In the genomic region with DNA sequence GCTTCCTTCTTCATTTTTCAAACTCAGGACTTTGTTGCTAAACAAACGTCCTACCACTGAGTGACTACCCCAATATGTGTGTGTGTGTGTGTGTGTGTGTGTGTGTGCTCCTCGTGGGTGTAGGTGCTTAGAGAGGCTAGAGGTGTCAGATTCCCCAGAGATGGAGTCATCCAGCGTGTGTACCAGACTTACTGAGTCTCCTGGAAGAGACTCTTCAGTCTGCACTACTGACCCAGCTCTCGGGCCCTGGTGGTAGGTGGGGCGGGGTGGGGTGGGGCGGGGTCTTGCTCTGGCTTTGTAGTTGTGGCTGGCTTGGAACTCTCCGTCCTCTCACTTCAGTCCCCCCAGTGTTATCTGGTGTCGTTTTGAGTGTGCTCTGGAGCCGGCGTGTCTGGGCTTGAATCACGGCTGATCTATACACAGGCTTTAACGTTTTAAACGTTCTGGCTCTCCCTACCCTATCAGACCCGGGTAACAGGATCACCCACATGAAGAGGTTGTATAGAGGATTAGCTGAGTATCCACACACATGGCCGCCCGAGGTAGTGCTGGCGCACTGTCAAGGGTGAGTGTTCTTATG, we compare ENCODE assay signal across 17 mouse cellular contexts. TPM values are rescaled to one million over a fixed set of nuclear protein-coding genes. Genes with fewer than 3 reads are reported as not detected.
DNase-seq lines count a peak whose midpoint lies in the region; ATAC-seq and TF ChIP-seq lines count a peak whose summit lies in the region.
"Had no signal": no experiment of that assay in that cellular context is flagged by ENCODE, and none has a peak within 500 bp of the region (broad histone marks: within the 10 kb centered on the region; RNA-seq: fewer than 3 reads in every experiment).

No protein-coding gene starts in this region.

- H3K4me1 ChIP-seq in heart, embryonic 16.5 days (ENCODE audit: control insufficient read depth, insufficient read depth, low read length): peaks cover 23% of the 10 kb centered on the region
- peaks cover 9% of the 10 kb centered on the region for H3K4me1 ChIP-seq in stomach, embryonic 14.5 days (ENCODE audit: control insufficient read depth, insufficient read depth, low read length)
- H3K4me1 ChIP-seq in stomach, postnatal 0 days (replicated peaks; ENCODE audit: control insufficient read depth, insufficient read depth): no peaks in the 10 kb centered on the region
- H3K4me1 ChIP-seq in embryonic facial prominence, embryonic 11.5 days (ENCODE audit: control insufficient read depth, insufficient read depth, low read length): 0 out of 2 replicates have a peak, but pooled peaks cover 3% of the 10 kb centered on the region

- H3K9me3 ChIP-seq in heart, embryonic 16.5 days (replicated peaks; ENCODE audit: control insufficient read depth, low read length): no peaks in the 10 kb centered on the region
- no peaks in the 10 kb centered on the region for H3K9me3 ChIP-seq in stomach, embryonic 14.5 days (ENCODE audit: control insufficient read depth, low read depth, low read length)
- no peaks in the 10 kb centered on the region for H3K9me3 ChIP-seq in stomach, postnatal 0 days (ENCODE audit: control insufficient read depth, low read length)
- H3K9me3 ChIP-seq in embryonic facial prominence, embryonic 11.5 days (replicated peaks; ENCODE audit: control insufficient read depth, low read length): no peaks in the 10 kb centered on the region
- H3K9me3 ChIP-seq: G1E; kidney, embryonic 15.5 days had no signal

- TF ChIP-seq EP300 in stomach, postnatal 0 days (optimal IDR thresholded peaks at IDR 0.05): no peak

- DNase-seq in heart, adult 8-10 months (ENCODE audit: low spot score): no peak
- DNase-seq in stomach, postnatal 0 days (ENCODE audit: low spot score): no peak
- DNase-seq in embryonic facial prominence, embryonic 11.5 days (ENCODE audit: low spot score): peak; percentile 24
- DNase-seq in frontal cortex, adult 2 months (ENCODE audit: extremely low spot score in 1 of 2, low spot score in 1 of 2): no peak
- DNase-seq: cerebellum, adult 11-12 months; gastrocnemius, postnatal 25 days; left cerebral cortex, postnatal 4 days; retina, postnatal 1 day; spleen, adult 18-20 months; thymus, adult 18-20 months had no signal

- peak overlapping the region; percentile 15 for H3K4me2 ChIP-seq in heart, embryonic 16.5 days (ENCODE audit: low read depth, low read length)
- no peak overlapping the region for H3K4me2 ChIP-seq in stomach, embryonic 14.5 days (replicated peaks; ENCODE audit: low read depth, low read length)
- no peak overlapping the region for H3K4me2 ChIP-seq in stomach, postnatal 0 days (replicated peaks; ENCODE audit: low read depth)
- H3K4me2 ChIP-seq in embryonic facial prominence, embryonic 11.5 days (ENCODE audit: low read depth, low read length): no peak overlapping the region
- H3K4me2 ChIP-seq: kidney, embryonic 15.5 days had no signal

- TF ChIP-seq CTCF in stomach, postnatal 0 days (IDR thresholded peaks at IDR 0.05; ENCODE audit: low read depth): no peak

- WGBS in heart, embryonic 16.5 days: 16% methylated on average over 17 of the region's 17 CpGs
- WGBS in stomach, embryonic 14.5 days: 19% methylated on average over 17 of the region's 17 CpGs
- 24% methylated on average over 17 of the region's 17 CpGs for WGBS in stomach, postnatal 0 days
- 44% methylated on average over 17 of the region's 17 CpGs for WGBS in embryonic facial prominence, embryonic 11.5 days

- ATAC-seq in heart, embryonic 16.5 days (replicated peaks; ENCODE audit: extremely low read depth, insufficient read depth, low FRiP score): peak; percentile 29; the same call in 1 of the 2 replicates
- no peak for ATAC-seq in stomach, embryonic 14.5 days (ENCODE audit: insufficient number of reproducible peaks, insufficient read depth, low FRiP score, low read depth)
- no peak for ATAC-seq in stomach, postnatal 0 days (ENCODE audit: low FRiP score, low TSS enrichment)
- no peak for ATAC-seq in embryonic facial prominence, embryonic 11.5 days (replicated peaks; ENCODE audit: insufficient number of reproducible peaks, low FRiP score, low TSS enrichment, low read depth)
- ATAC-seq in megakaryocyte, adult 5-6 weeks (ENCODE audit: poor library complexity, severe bottlenecking): no peak
- ATAC-seq: activated CD4-positive, CD25-positive, alpha-beta regulatory T cell, adult 4 months; forebrain, embryonic 14.5 days had no signal

- no peak overlapping the region for H3K4me3 ChIP-seq in heart, embryonic 16.5 days (ENCODE audit: low read length)
- no peak overlapping the region for H3K4me3 ChIP-seq in stomach, embryonic 14.5 days (ENCODE audit: low read depth, low read length)
- H3K4me3 ChIP-seq in stomach, postnatal 0 days (ENCODE audit: low read depth, low read length): no peak overlapping the region
- H3K4me3 ChIP-seq in embryonic facial prominence, embryonic 11.5 days (ENCODE audit: low read depth, low read length): no peak overlapping the region
- H3K4me3 ChIP-seq: kidney, embryonic 15.5 days had no signal

- 0 out of 2 replicates have a peak, but pooled peaks cover under 1% of the 10 kb centered on the region for H3K36me3 ChIP-seq in heart, embryonic 16.5 days (ENCODE audit: control insufficient read depth, insufficient read depth)
- peaks cover 6% of the 10 kb centered on the region; the same call in 1 of the 2 replicates for H3K36me3 ChIP-seq in stomach, embryonic 14.5 days (ENCODE audit: control insufficient read depth, insufficient read depth, low read length)
- H3K36me3 ChIP-seq in stomach, postnatal 0 days (ENCODE audit: control insufficient read depth, insufficient read depth, low read length): no peaks in the 10 kb centered on the region
- H3K36me3 ChIP-seq in embryonic facial prominence, embryonic 11.5 days (replicated peaks; ENCODE audit: control insufficient read depth, insufficient read depth, low read depth, low read length): no peaks in the 10 kb centered on the region; the same call in none of the 2 replicates

- H3K9ac ChIP-seq in heart, embryonic 16.5 days (ENCODE audit: low read length): peak overlapping the region; percentile 40
- no peak overlapping the region for H3K9ac ChIP-seq in stomach, embryonic 14.5 days (replicated peaks; ENCODE audit: low read depth, low read length)
- no peak overlapping the region for H3K9ac ChIP-seq in stomach, postnatal 0 days (ENCODE audit: low read length)
- no peak overlapping the region for H3K9ac ChIP-seq in embryonic facial prominence, embryonic 11.5 days (replicated peaks; ENCODE audit: low read length)
- H3K9ac ChIP-seq: kidney, embryonic 15.5 days had no signal

- H3K27me3 ChIP-seq in heart, embryonic 16.5 days (ENCODE audit: control insufficient read depth, insufficient read depth, low read length): no peaks in the 10 kb centered on the region
- H3K27me3 ChIP-seq in stomach, embryonic 14.5 days (ENCODE audit: control insufficient read depth, insufficient read depth, low read length): no peaks in the 10 kb centered on the region
- no peaks in the 10 kb centered on the region for H3K27me3 ChIP-seq in stomach, postnatal 0 days (ENCODE audit: control insufficient read depth, insufficient read depth, low read length)
- H3K27me3 ChIP-seq in embryonic facial prominence, embryonic 11.5 days (ENCODE audit: control insufficient read depth, insufficient read depth, low read length): no peaks in the 10 kb centered on the region
- H3K27me3 ChIP-seq: kidney, embryonic 15.5 days had no signal

- H3K27ac ChIP-seq in heart, embryonic 16.5 days (ENCODE audit: low read length): peak overlapping the region; percentile 52
- peak overlapping the region; percentile 40; the same call in 1 of the 2 replicates for H3K27ac ChIP-seq in stomach, embryonic 14.5 days (ENCODE audit: low read length)
- H3K27ac ChIP-seq in stomach, postnatal 0 days (replicated peaks): no peak overlapping the region
- no peak overlapping the region for H3K27ac ChIP-seq in embryonic facial prominence, embryonic 11.5 days (replicated peaks; ENCODE audit: low read depth, low read length)

RNA-seq across cellular contexts. Expression of gene Tmbim6, which starts 25.1 kb away (rescaled TPM):
- polyA plus RNA-seq in heart, embryonic 16.5 days (2015; fragmentation: Nextera tagmentation; extraction: Ambion mirVana): 273 and 290 TPM in 2 replicates
- 100 to 1,000 TPM; 230 to 269 (median 248) TPM for total RNA-seq in heart, adult 8-10 months (2022)
- 317 and 355 TPM in 2 replicates for polyA plus RNA-seq in stomach, embryonic 14.5 days (2014; fragmentation: Nextera tagmentation; extraction: Ambion mirVana)
- polyA plus RNA-seq in stomach, postnatal 0 days (2015; fragmentation: Nextera tagmentation; extraction: Ambion mirVana): 469 and 479 TPM in 2 replicates
- polyA plus RNA-seq in embryonic facial prominence, embryonic 11.5 days (2014; fragmentation: Nextera tagmentation; extraction: Ambion mirVana): 225 and 228 TPM in 2 replicates
- 410 and 456 TPM in 2 replicates for total RNA-seq in megakaryocyte, adult 5-6 weeks (2015)
- 187 and 196 TPM in 2 replicates for total RNA-seq in megakaryocyte, adult 5-6 weeks (2017)
- 365 and 368 TPM in 2 replicates for polyA plus RNA-seq in frontal cortex, adult 2 months (2012; rRNA removed)

RNA-seq across cellular contexts. Expression of gene Nckap5l, which starts 39.8 kb away (rescaled TPM):
- polyA plus RNA-seq in heart, embryonic 16.5 days (2015; fragmentation: Nextera tagmentation; extraction: Ambion mirVana): 6.6 and 7.9 TPM in 2 replicates
- 1 to 10 TPM; 3.2 to 5.2 (median 4.4) TPM for total RNA-seq in heart, adult 8-10 months (2022)
- polyA plus RNA-seq in stomach, embryonic 14.5 days (2014; fragmentation: Nextera tagmentation; extraction: Ambion mirVana): 8.9 and 9.3 TPM in 2 replicates
- 2.1 and 2.4 TPM in 2 replicates for polyA plus RNA-seq in stomach, postnatal 0 days (2015; fragmentation: Nextera tagmentation; extraction: Ambion mirVana)
- polyA plus RNA-seq in embryonic facial prominence, embryonic 11.5 days (2014; fragmentation: Nextera tagmentation; extraction: Ambion mirVana): 9.0 and 9.7 TPM in 2 replicates
- 0.84 and 4.0 TPM in 2 replicates for total RNA-seq in megakaryocyte, adult 5-6 weeks (2015)
- 0.73 TPM in 1 of 2 replicates, not detected in the other for total RNA-seq in megakaryocyte, adult 5-6 weeks (2017)
- polyA plus RNA-seq in frontal cortex, adult 2 months (2012; rRNA removed): 14.4 and 14.6 TPM in 2 replicates

RNA-seq across cellular contexts. Expression of gene Fmnl3, which starts 47.5 kb away (rescaled TPM):
- 13.0 and 16.6 TPM in 2 replicates for polyA plus RNA-seq in heart, embryonic 16.5 days (2015; fragmentation: Nextera tagmentation; extraction: Ambion mirVana)
- total RNA-seq in heart, adult 8-10 months (2022): 10 to 100 TPM; 13.2 to 17.9 (median 15.8) TPM
- polyA plus RNA-seq in stomach, embryonic 14.5 days (2014; fragmentation: Nextera tagmentation; extraction: Ambion mirVana): 21.5 and 23.1 TPM in 2 replicates
- polyA plus RNA-seq in stomach, postnatal 0 days (2015; fragmentation: Nextera tagmentation; extraction: Ambion mirVana): 8.0 and 8.6 TPM in 2 replicates
- 17.1 and 17.6 TPM in 2 replicates for polyA plus RNA-seq in embryonic facial prominence, embryonic 11.5 days (2014; fragmentation: Nextera tagmentation; extraction: Ambion mirVana)
- total RNA-seq in megakaryocyte, adult 5-6 weeks (2015): 7.9 and 10.1 TPM in 2 replicates
- total RNA-seq in megakaryocyte, adult 5-6 weeks (2017): 11.4 and 16.3 TPM in 2 replicates
- polyA plus RNA-seq in frontal cortex, adult 2 months (2012; rRNA removed): 18.5 and 19.9 TPM in 2 replicates

RNA-seq across cellular contexts. Expression of gene Bcdin3d, which starts 56.7 kb away (rescaled TPM):
- 12.5 and 13.0 TPM in 2 replicates for polyA plus RNA-seq in heart, embryonic 16.5 days (2015; fragmentation: Nextera tagmentation; extraction: Ambion mirVana)
- total RNA-seq in heart, adult 8-10 months (2022): 1 to 10 TPM; 3.0 to 3.4 (median 3.3) TPM
- polyA plus RNA-seq in stomach, embryonic 14.5 days (2014; fragmentation: Nextera tagmentation; extraction: Ambion mirVana): 12.9 and 16.7 TPM in 2 replicates
- 9.3 and 10.4 TPM in 2 replicates for polyA plus RNA-seq in stomach, postnatal 0 days (2015; fragmentation: Nextera tagmentation; extraction: Ambion mirVana)
- 15.1 and 16.7 TPM in 2 replicates for polyA plus RNA-seq in embryonic facial prominence, embryonic 11.5 days (2014; fragmentation: Nextera tagmentation; extraction: Ambion mirVana)
- 8.2 and 9.8 TPM in 2 replicates for total RNA-seq in megakaryocyte, adult 5-6 weeks (2015)
- 3.6 and 4.6 TPM in 2 replicates for total RNA-seq in megakaryocyte, adult 5-6 weeks (2017)
- 5.7 and 6.8 TPM in 2 replicates for polyA plus RNA-seq in frontal cortex, adult 2 months (2012; rRNA removed)

Comparison
In these comparisons a context has a peak if more than half of its experiments do, and no peak if none do; other contexts are left out.
1. H3K27ac ChIP-seq: peak in heart, embryonic 16.5 days (single experiment) and stomach, embryonic 14.5 days (single experiment); none in stomach, postnatal 0 days (single experiment) and embryonic facial prominence, embryonic 11.5 days (single experiment).